Mouse (Mus musculus): ENCODE results near the gene Arel1.
A peak's percentile ranks its signal among the peaks of the same experiment; 100 is the strongest.

The Arel1 gene

GRCm38 (mm10) chr12:84970428-84971096 lies at the start of gene Arel1, which contains the start of gene Fcf1:
Gene Arel1 (minus strand): TSS chr12:84970900.
Gene Fcf1 (plus strand): TSS chr12:84970897.
- peak; percentile 88 for DNase-seq

DNA sequence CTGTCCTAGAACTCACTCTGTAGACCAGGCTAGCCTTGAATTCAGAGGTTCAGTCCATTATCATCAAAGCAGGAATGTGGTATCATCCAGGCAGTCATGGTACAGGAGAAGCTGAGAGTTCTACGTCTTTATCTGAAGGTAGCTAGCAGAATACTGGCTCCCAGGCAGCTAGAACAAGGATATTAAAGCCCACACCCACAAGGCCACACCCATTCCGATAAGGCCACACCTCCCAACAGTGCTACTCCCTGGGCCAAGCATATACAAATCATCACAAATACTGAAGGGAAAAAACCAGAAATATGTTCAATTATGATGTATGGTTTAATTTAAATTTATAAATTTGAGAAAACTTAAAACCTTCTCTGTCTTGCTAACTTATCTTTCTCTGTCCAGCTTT lies 41.5 kb upstream of the Arel1 start:
- DNase-seq, result no peak

GRCm38 (mm10) chr12:85010541-85010940 lies 39.8 kb upstream of the Arel1 start:
- DNase-seq, result no peak

- DNase-seq, result no peak
These were observed 39.1 kb upstream of the Arel1 start for GRCm38 (mm10) chr12:85009776-85010175.

- DNase-seq, result no peak
These were observed 36.3 kb upstream of the Arel1 start for GRCm38 (mm10) chr12:85007021-85007420.

- no peak for DNase-seq
These were observed 35.5 kb upstream of the Arel1 start for GRCm38 (mm10) chr12:85006206-85006605.

GRCm38 (mm10) chr12:84999053-84999452 lies 28.4 kb upstream of the Arel1 start:
- DNase-seq, result no peak

DNA sequence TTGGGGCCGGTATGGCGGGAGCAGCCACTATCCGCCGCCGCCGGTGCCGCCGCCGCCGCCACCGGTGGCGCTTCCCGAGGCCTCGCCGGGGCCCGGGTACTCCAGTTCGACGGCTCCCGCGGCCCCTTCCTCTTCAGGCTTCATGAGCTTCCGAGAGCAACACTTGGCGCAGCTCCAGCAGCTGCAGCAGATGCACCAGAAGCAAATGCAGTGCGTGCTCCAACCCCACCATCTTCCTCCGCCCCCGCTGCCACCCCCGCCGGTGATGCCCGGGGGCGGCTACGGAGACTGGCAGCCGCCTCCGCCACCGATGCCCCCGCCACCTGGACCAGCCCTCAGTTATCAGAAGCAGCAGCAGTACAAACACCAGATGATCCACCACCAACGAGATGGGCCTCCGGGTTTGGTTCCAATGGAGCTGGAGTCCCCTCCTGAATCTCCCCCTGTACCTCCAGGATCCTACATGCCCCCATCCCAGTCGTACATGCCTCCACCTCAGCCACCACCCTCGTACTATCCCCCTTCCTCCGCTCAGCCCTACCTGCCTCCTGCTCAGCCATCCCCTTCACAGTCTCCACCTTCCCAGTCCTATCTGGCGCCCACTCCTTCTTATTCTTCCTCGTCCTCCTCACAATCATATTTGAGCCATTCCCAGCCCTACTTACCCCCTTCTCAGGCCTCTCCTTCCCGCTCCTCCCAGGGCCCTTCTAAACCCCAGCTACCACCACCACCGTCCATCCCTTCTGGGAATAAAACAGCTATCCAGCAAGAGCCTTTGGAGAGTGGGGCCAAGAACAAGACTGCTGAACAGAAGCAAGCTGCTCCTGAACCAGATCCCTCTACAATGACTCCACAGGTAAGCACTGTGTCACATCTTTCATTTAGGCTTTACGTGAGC lies 26.1 kb upstream of the Arel1 start:
- peak; percentile 75 for DNase-seq

DNA sequence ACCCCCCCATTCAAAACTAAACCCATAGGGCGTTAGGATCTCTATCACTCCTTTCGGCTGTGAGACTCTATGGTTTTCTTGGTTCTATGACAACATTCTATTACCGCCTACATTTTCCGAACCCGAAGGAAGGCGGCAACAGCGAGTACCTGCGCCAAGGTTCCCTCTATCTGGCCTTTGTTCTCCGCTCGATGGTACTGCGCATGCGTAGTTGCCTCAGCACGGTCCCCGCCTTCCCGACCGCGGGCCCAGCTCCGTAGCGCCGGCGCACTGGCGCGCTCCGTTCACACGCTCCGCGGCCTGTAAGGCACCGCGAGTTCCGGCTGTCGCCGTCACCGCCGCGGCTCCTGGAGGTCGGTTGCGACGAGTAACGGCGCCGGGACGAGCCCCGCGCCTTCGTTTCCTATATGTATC lies 25.4 kb upstream of the Arel1 start, which contains the start of gene Ylpm1:
Gene Ylpm1 (plus strand): TSS at position 239 of the 414 bp plus-strand sequence.
- DNase-seq, result peak; percentile 99

DNA sequence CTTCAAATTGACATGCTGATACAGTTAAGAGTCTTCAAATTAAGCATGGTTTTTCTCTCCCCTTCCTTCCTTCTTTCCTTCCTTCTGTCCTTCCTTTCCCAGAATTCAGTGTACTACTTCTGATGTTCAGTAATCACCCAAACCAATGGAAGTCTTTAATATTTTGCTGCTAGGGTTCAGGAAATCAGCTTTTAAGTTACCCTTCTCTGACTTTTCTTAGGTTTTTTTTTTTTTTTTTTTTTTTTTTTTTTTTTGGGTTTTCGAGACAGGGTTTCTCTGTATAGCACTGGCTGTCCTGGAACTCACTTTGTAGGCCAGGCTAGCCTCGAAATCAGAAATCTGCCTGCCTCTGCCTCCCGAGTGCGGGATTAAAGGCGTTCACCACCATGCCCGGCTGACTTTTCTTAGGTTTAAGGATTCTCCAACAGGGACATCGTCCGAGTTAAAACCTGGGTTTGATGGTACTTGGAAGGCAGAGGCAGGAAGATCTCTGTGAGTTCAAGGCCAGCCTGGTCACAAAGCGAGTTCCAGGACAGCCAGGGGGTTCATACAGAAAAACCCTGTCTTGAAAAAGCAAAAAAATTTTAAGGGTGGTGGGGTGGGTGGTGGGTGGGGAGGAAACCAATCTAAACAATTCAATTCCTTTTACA lies 24.5 kb upstream of the Arel1 start:
- DNase-seq, result peak; percentile 22

GRCm38 (mm10) chr12:84989456-84989855 lies 18.8 kb upstream of the Arel1 start:
- DNase-seq, result no peak

GRCm38 (mm10) chr12:84979264-84979862 lies 8.7 kb upstream of the Arel1 start:
- DNase-seq, result no peak

DNA sequence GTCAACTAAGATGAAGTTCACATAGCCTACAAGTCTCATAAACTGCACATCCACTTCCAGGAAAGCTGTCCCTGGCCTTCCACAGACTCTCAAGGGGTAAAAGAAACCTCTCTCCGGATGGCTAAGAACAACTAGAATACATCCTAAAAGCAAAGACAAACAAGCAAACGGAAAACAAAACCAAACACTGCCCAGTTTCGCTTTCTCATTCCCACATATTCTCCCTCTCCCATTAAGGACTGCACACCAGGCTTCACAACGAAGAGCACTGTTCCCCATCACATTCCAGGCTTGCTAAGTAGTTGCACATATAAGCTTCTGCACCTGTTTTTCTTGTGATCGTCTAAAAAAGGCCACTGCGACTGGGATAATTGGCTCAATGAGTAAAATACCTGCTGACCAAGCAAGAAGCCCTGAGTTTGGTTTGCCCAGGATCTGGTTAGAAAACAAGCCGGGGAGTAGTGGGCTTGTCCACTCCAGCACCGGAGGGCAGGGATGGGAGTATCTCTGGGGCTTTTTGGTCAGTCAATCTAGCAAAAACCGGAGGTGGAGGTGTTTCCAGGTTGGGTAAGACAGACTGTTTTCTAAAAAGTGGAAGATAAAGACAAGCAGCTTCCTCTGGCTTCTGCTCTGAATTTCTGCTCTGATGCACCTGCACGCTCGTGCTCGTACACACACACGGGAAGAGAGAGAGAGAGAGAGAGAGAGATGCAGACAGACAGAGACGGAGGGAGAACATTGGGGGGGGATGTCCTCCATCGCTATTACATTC lies 858 bp downstream of the Arel1 start:
- no peak for DNase-seq

DNA sequence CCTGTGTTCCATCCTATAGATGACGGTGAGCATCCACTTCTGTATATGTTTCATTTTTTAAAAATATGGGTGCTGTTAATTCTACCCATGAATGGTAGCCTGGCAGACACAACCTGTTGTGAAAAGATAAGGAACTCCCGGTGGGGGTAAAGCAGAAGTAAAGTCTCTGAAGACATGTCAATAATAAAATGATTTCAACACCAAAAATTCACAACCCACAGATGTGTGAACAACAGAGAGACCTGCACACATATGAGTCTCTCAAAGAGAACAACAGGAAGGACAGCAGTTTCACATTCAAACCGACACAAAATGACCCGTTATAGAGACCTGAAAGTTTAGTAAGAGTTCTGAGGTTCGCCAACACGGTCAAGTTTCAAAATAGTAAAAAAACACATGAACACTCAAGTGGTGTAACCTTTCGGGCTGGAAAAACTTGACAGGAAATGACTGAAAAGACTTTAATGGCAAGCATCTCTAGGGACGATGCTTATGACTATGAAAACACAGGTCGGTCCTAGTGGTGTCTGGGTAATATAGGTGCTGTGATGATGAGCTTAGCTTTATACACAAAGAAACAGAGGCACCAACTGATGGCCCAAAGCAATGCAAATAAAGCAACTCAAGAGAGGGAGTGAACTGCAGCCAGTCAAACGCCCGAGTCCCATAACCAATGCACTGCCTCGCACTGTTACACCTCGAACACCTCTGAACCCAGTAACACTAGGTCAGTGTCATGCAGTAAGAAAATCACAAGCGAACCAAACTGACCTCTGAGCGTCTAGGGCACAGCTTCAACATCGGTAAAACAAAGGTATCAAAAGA lies 1.7 kb downstream of the Arel1 start:
- DNase-seq, result no peak

GRCm38 (mm10) chr12:84962606-84963005 lies 8.1 kb downstream of the Arel1 start:
- no peak for DNase-seq

DNA sequence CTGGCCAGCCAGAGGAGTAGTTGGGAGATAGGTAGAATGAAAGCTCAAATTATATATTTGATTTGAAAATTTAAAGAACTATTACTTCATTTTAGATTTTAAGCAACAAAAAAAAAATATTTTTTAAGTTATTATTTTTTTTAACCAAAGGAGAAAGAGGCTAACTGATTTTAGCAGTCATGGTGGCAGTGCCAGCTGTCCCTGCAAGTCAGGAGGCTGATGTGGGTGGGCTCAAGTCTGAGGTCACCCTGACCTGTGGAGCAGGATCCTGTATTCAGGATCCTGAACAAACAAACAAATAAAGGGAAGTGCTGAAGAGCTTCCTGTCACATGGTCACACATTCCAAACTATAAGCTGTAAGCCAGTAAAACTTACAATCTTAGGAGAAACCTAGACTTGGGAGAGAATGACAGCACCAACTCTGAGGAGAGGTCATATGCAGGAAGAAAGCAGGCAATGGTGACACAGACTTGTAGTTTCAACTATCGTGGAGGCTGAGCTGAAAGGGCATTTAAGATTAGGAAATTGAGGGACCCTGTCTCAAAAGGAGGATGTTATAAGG lies 11.8 kb downstream of the Arel1 start:
- no peak for DNase-seq

DNA sequence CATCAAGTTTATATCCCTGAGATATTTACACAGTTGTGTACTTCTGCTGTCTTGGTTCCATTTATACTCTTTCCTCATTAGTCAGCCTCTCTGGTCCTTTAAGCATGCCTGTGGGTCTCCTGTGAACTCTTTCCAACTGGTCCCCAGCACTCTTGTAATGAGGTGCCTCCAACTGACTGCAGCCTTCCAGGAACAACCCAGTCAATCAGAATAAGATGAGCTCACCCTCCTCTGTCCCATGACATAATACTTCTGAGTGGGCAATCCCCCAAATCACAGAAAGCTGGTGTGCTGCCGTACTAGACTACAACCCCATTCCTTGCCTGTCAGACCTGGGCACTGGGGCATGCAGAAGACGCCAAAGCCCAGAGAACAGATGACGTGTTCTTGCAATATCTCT lies 14.4 kb downstream of the Arel1 start:
- no peak for DNase-seq

- DNase-seq, result no peak
These were observed 18.3 kb downstream of the Arel1 start for GRCm38 (mm10) chr12:84952351-84952750.

DNA sequence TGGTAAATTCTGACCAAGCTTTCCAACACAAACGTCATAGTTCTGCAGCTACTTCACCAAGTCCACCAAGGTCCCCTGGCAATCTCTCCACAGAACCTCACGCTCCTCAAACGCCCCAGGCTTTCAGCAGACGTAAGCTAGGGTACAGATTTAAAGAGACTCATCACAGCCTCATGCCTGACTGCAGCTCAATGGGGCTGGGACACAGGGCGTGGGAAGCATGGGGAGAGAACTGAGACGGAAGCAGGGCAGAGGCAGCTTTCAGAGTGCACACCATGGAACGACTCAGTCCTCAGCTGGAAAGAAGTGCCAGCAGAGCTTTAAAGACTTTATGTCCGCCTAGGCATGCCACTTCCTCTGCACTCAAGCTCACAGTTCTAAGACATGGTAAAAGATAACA lies 19.2 kb downstream of the Arel1 start:
- DNase-seq, result no peak

DNA sequence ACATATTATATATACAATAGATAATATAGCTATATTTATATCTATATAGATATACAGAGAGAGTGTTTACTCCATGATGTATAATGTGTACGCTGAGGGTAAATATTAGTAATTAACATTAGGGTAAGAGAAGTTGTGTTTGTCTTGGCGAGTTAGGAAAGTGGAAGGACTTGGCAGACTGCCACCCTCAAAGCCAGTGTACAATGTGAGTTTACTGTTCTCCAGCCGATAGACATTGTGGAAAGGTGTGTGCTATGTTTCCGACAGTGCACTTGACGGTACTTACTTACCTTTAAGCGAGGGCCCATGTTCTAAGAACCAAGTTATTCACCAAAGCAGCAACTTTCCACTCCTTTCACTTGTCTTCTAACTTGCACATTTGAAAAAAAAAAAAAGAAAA lies 19.9 kb downstream of the Arel1 start:
- no peak for DNase-seq
